Mouse (Mus musculus): ENCODE data around the gene Gje1. TPM values are rescaled to one million over a fixed set of nuclear protein-coding genes. Genes with fewer than 3 reads are reported as not detected.

Gje1 gene
- polyA plus RNA-seq, 1 experiment from 2014 or later: not detected

- DNase-seq: no peak
Measured at GRCm38 (mm10) chr10:14666147-14666546, 51.9 kb downstream of the Gje1 start.

More at GRCm38 (mm10) chr10:14666147-14666546, 51.9 kb downstream of the Gje1 start:
- Histone ChIP-seq H3K9me3 (ENCODE audit: low read length) (no peaks in the 10 kb centered on the region), H3K4me1 (ENCODE audit: insufficient read depth) (no peaks in the 10 kb centered on the region), H3K27ac (ENCODE audit: low read depth) (no peak overlapping the region), H3K9ac (replicated peaks) (no peak overlapping the region), H3K36me3 (replicated peaks; ENCODE audit: insufficient read depth, low read length) (peaks cover 17% of the 10 kb centered on the region), H3K4me3 (ENCODE audit: low read depth, low read length) (no peak overlapping the region), H3K27me3 (ENCODE audit: insufficient read depth, low read length) (no peaks in the 10 kb centered on the region), H3K4me2 (ENCODE audit: low read depth, low read length) (no peak overlapping the region)
- TF ChIP-seq CTCF (IDR thresholded peaks at IDR 0.05; ENCODE audit: low read depth) (no peak), EP300 (IDR thresholded peaks at IDR 0.05; ENCODE audit: low read depth) (no peak)
- WGBS (ENCODE audit: insufficient replicate concordance): 79% methylated on average over 2 of the region's 2 CpGs
- ATAC-seq: no peak

Other genes with a start within 250 kb of the Gje1 start
- gene Adgrg6, start 172.6 kb downstream of the Gje1 start, polyA plus RNA-seq (2015; fragmentation: Nextera tagmentation; extraction: Ambion mirVana): 0.30 and 0.39 TPM in 2 replicates
- gene Vta1, start 12.7 kb downstream of the Gje1 start, polyA plus RNA-seq (2015; fragmentation: Nextera tagmentation; extraction: Ambion mirVana): 34.5 and 37.6 TPM in 2 replicates
- not detected in 2 replicates for gene Nmbr, start 12.6 kb downstream of the Gje1 start, polyA plus RNA-seq (2015; fragmentation: Nextera tagmentation; extraction: Ambion mirVana)

All from liver, postnatal 0 days (tissue).